Mouse (Mus musculus): Measurements from ENCODE around the gene Hacd3. TPM values are rescaled to one million over a fixed set of nuclear protein-coding genes. Genes with fewer than 3 reads are reported as not detected.
"Not testable (repeated sequence)": the region's sequence is repeated elsewhere in the genome, so short reads cannot be mapped to it uniquely, and the experiment has no call there.

Gene Hacd3
- polyA plus RNA-seq (2015; fragmentation: Nextera tagmentation; extraction: Ambion mirVana), result 85.2 and 88.5 TPM in 2 replicates

- H3K27ac ChIP-seq, result peak within 1 kb of the TSS; percentile 85
- no peaks in the 10 kb centered on the region for H3K9me3 ChIP-seq (replicated peaks)
- H3K4me2 ChIP-seq, result peak within 1 kb of the TSS; percentile 88
- H3K36me3 ChIP-seq, result no peaks in the 10 kb centered on the region
- under 1% methylated on average over 81 of the region's 81 CpGs for WGBS
- H3K9ac ChIP-seq, result peak within 1 kb of the TSS; percentile 88
- no peaks in the 10 kb centered on the region for H3K27me3 ChIP-seq
- peak; percentile 95 for ATAC-seq (replicated peaks; ENCODE audit: low FRiP score)
- peak within 1 kb of the TSS; percentile 93 for H3K4me3 ChIP-seq (replicated peaks)
- H3K4me1 ChIP-seq, result peaks cover 42% of the 10 kb centered on the region
These were observed at the start of gene Hacd3 for GRCm38 (mm10) chr9:65020991-65021886. TSS of gene Hacd3 (minus strand) at chr9:65021693.

GRCm38 (mm10) chr9:65070587-65070986, 49.1 kb upstream of the Hacd3 start:
- ATAC-seq (replicated peaks; ENCODE audit: low FRiP score), result 0 out of 2 replicates have a peak, but pooled peaks have one; percentile 22
- no peak overlapping the region for H3K4me2 ChIP-seq
- H3K36me3 ChIP-seq, result peaks cover 89% of the 10 kb centered on the region
- H3K4me1 ChIP-seq, result no peaks in the 10 kb centered on the region
- no peaks in the 10 kb centered on the region for H3K9me3 ChIP-seq (replicated peaks)
- 88% methylated on average over 3 of the region's 3 CpGs for WGBS
- no peaks in the 10 kb centered on the region for H3K27me3 ChIP-seq
- no peak overlapping the region for H3K9ac ChIP-seq
- H3K27ac ChIP-seq, result no peak overlapping the region
- no peak overlapping the region for H3K4me3 ChIP-seq (replicated peaks)

GRCm38 (mm10) chr9:65064251-65064650, 42.8 kb upstream of the Hacd3 start:
- no peaks in the 10 kb centered on the region for H3K9me3 ChIP-seq (replicated peaks)
- peaks cover 86% of the 10 kb centered on the region for H3K36me3 ChIP-seq
- no peak overlapping the region for H3K9ac ChIP-seq
- H3K4me3 ChIP-seq (replicated peaks), result no peak overlapping the region
- H3K4me2 ChIP-seq, result no peak overlapping the region
- H3K27me3 ChIP-seq, result no peaks in the 10 kb centered on the region
- H3K27ac ChIP-seq, result no peak overlapping the region
- 90% methylated on average over 7 of the region's 7 CpGs for WGBS
- no peak for ATAC-seq (replicated peaks; ENCODE audit: low FRiP score)
- H3K4me1 ChIP-seq, result no peaks in the 10 kb centered on the region

GRCm38 (mm10) chr9:65050981-65051380, 29.5 kb upstream of the Hacd3 start:
- H3K9me3 ChIP-seq (replicated peaks), result no peaks in the 10 kb centered on the region
- no peak for ATAC-seq (replicated peaks; ENCODE audit: low FRiP score)
- no peak overlapping the region for H3K27ac ChIP-seq

GRCm38 (mm10) chr9:65049422-65049821, 27.9 kb upstream of the Hacd3 start:
- no peaks in the 10 kb centered on the region for H3K27me3 ChIP-seq
- 81% methylated on average over 5 of the region's 5 CpGs for WGBS
- ATAC-seq (replicated peaks; ENCODE audit: low FRiP score), result no peak
- H3K9me3 ChIP-seq (replicated peaks), result no peaks in the 10 kb centered on the region
- no peak overlapping the region for H3K4me2 ChIP-seq
- H3K9ac ChIP-seq, result no peak overlapping the region
- peaks cover 92% of the 10 kb centered on the region for H3K36me3 ChIP-seq
- H3K4me1 ChIP-seq, result no peaks in the 10 kb centered on the region
- H3K27ac ChIP-seq, result no peak overlapping the region
- H3K4me3 ChIP-seq (replicated peaks), result no peak overlapping the region

More at GRCm38 (mm10) chr9:65050981-65051380, 29.5 kb upstream of the Hacd3 start:
- WGBS, result 93% methylated on average over 3 of the region's 3 CpGs
- H3K4me2 ChIP-seq, result no peak overlapping the region
- no peak overlapping the region for H3K9ac ChIP-seq
- H3K4me3 ChIP-seq (replicated peaks), result no peak overlapping the region
- peaks cover 94% of the 10 kb centered on the region for H3K36me3 ChIP-seq
- H3K4me1 ChIP-seq, result no peaks in the 10 kb centered on the region
- H3K27me3 ChIP-seq, result no peaks in the 10 kb centered on the region

GRCm38 (mm10) chr9:65046993-65047392, 25.5 kb upstream of the Hacd3 start:
- Histone ChIP-seq H3K9ac (no peak overlapping the region), H3K4me2 (no peak overlapping the region), H3K36me3 (peaks cover 90% of the 10 kb centered on the region), H3K4me1 (no peaks in the 10 kb centered on the region), H3K27ac (no peak overlapping the region), H3K9me3 (replicated peaks) (no peaks in the 10 kb centered on the region), H3K4me3 (replicated peaks) (no peak overlapping the region), H3K27me3 (no peaks in the 10 kb centered on the region)
- no peak for ATAC-seq (replicated peaks; ENCODE audit: low FRiP score)
- WGBS, result 86% methylated on average over 1 of the region's 1 CpGs

GRCm38 (mm10) chr9:65041430-65041829, 19.9 kb upstream of the Hacd3 start:
- no peak for ATAC-seq (replicated peaks; ENCODE audit: low FRiP score)
- H3K27me3 ChIP-seq, result no peaks in the 10 kb centered on the region
- H3K36me3 ChIP-seq, result peaks cover 89% of the 10 kb centered on the region
- H3K27ac ChIP-seq, result no peak overlapping the region
- no peaks in the 10 kb centered on the region for H3K4me1 ChIP-seq
- no peaks in the 10 kb centered on the region for H3K9me3 ChIP-seq (replicated peaks)
- H3K9ac ChIP-seq, result no peak overlapping the region
- WGBS, result 96% methylated on average over 5 of the region's 5 CpGs
- no peak overlapping the region for H3K4me2 ChIP-seq
- H3K4me3 ChIP-seq (replicated peaks), result no peak overlapping the region

- H3K9me3 ChIP-seq (replicated peaks), result no peaks in the 10 kb centered on the region
- peaks cover 10% of the 10 kb centered on the region for H3K4me1 ChIP-seq
- H3K27ac ChIP-seq, result no peak overlapping the region
- peaks cover 69% of the 10 kb centered on the region for H3K36me3 ChIP-seq
- no peak overlapping the region for H3K4me2 ChIP-seq
- no peaks in the 10 kb centered on the region for H3K27me3 ChIP-seq
- no peak for ATAC-seq (replicated peaks; ENCODE audit: low FRiP score)
- H3K9ac ChIP-seq, result no peak overlapping the region
- 92% methylated on average over 8 of the region's 8 CpGs for WGBS
- H3K4me3 ChIP-seq (replicated peaks), result no peak overlapping the region
These were observed 15.4 kb upstream of the Hacd3 start for GRCm38 (mm10) chr9:65036861-65037260.

GRCm38 (mm10) chr9:65036456-65036855, 15.0 kb upstream of the Hacd3 start:
- Histone ChIP-seq H3K27me3 (no peaks in the 10 kb centered on the region), H3K9me3 (replicated peaks) (no peaks in the 10 kb centered on the region), H3K36me3 (peaks cover 65% of the 10 kb centered on the region), H3K4me1 (peaks cover 11% of the 10 kb centered on the region), H3K9ac (no peak overlapping the region), H3K27ac (no peak overlapping the region), H3K4me3 (replicated peaks) (no peak overlapping the region), H3K4me2 (no peak overlapping the region)
- no peak for ATAC-seq (replicated peaks; ENCODE audit: low FRiP score)
- 92% methylated on average over 1 of the region's 1 CpGs for WGBS

GRCm38 (mm10) chr9:65032269-65033108, 11.0 kb upstream of the Hacd3 start, which contains the start of gene Dpp8:
TSS of gene Dpp8 (plus strand) at chr9:65032414.
- peaks cover 26% of the 10 kb centered on the region for H3K36me3 ChIP-seq
- peaks cover 11% of the 10 kb centered on the region for H3K4me1 ChIP-seq
- peak within 1 kb of the TSS; percentile 99 for H3K9ac ChIP-seq
- under 1% methylated on average over 85 of the region's 85 CpGs for WGBS
- H3K27me3 ChIP-seq, result no peaks in the 10 kb centered on the region
- peak; percentile 95 for ATAC-seq (replicated peaks; ENCODE audit: low FRiP score)
- peak within 1 kb of the TSS; percentile 85 for H3K4me2 ChIP-seq
- peak within 1 kb of the TSS; percentile 95 for H3K27ac ChIP-seq
- H3K4me3 ChIP-seq (replicated peaks), result peak within 1 kb of the TSS; percentile 100
- no peaks in the 10 kb centered on the region for H3K9me3 ChIP-seq (replicated peaks)

- WGBS, result 38% methylated on average over 4 of the region's 4 CpGs
- Histone ChIP-seq H3K27ac (peak overlapping the region; percentile 95), H3K4me3 (replicated peaks) (peak overlapping the region; percentile 100), H3K27me3 (no peaks in the 10 kb centered on the region), H3K4me2 (peak overlapping the region; percentile 52), H3K36me3 (peaks cover 20% of the 10 kb centered on the region), H3K4me1 (peaks cover 11% of the 10 kb centered on the region), H3K9ac (peak overlapping the region; percentile 21; the same call in 1 of the 2 replicates), H3K9me3 (replicated peaks) (no peaks in the 10 kb centered on the region)
- no peak; the same call in 1 of the 2 replicates for ATAC-seq (replicated peaks; ENCODE audit: low FRiP score)
These were observed 10.4 kb upstream of the Hacd3 start for GRCm38 (mm10) chr9:65031894-65032268.

- 74% methylated on average over 5 of the region's 5 CpGs for WGBS
- not testable (repeated sequence) for H3K9me3 ChIP-seq (replicated peaks)
These were observed 9.9 kb upstream of the Hacd3 start for GRCm38 (mm10) chr9:65031355-65031754.

More at GRCm38 (mm10) chr9:65031355-65031754, 9.9 kb upstream of the Hacd3 start:
- not testable (repeated sequence) for H3K27ac ChIP-seq; H3K9ac ChIP-seq; H3K27me3 ChIP-seq; ATAC-seq (replicated peaks; ENCODE audit: low FRiP score); H3K4me2 ChIP-seq; H3K4me3 ChIP-seq (replicated peaks)
- Histone ChIP-seq H3K4me1 (peaks cover 11% of the 10 kb centered on the region), H3K36me3 (peaks cover 15% of the 10 kb centered on the region)

All from kidney, embryonic 15.5 days (tissue).